Mouse (Mus musculus): ENCODE data around the gene Lgr5.

DNA sequence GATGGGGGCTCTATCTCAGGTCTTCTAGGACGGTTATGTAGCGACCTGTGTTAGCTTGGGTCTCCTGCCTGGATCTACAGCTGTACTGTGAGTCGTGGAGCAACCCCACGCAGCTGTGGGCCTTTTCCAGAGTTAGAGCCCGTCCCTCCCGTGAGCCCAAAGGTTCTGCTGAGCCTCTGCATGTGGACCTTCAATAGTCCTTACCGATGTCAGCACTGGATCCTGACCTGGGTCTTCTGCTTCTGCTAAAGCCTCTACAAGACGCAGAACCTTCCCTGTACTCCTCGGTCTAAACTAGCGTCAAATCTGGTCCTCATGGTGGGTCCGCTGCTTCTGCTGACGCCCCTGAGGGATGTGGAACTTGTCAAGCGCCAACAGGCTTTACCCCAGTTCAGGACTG lies 139.0 kb downstream of the Lgr5 start:
- TF ChIP-seq USF1 (IDR thresholded peaks at IDR 0.05; ENCODE audit: low read depth) = no peak
- TF ChIP-seq CTCF (IDR thresholded peaks at IDR 0.05; ENCODE audit: control insufficient read depth, insufficient read depth, insufficient read length) = no peak

All from C2C12 (cell line).